Mouse (Mus musculus) monocyte, adult 59 days (primary cell): ENCODE measurements around the gene Ankar. TPM values are rescaled to one million over a fixed set of nuclear protein-coding genes. Genes with fewer than 3 reads are reported as not detected.

Experiments used
- total RNA-seq, 2 experiments: library from RNA; stranded (reverse); gene quantifications; one replicate each; pipeline ENCODE4 v1.2.4; 2023

Gene Ankar
- total RNA-seq: not detected

GRCm38 (mm10) chr1:72700479-72700878, at the start of gene Ankar:
Gene Ankar, minus strand, starts transcription at chr1:72700579.

GRCm38 (mm10) chr1:72710753-72711653, 10.6 kb upstream of the Ankar start, which contains the start of gene Rpl37a:
Gene Rpl37a, plus strand, starts transcription at chr1:72711290.

Other genes starting within 250 kb of the Ankar start
- not detected for gene March4, start 163.6 kb downstream of the Ankar start, total RNA-seq
- 10 to 100 TPM; 24.0 to 29.3 TPM for gene Smarcal1, start 117.3 kb downstream of the Ankar start, total RNA-seq
- gene Rpl37a, start 10.7 kb upstream of the Ankar start, total RNA-seq: 1,000 to 10,000 TPM; 1,642 to 1,741 TPM
- not detected for gene Igfbp2, start 123.9 kb upstream of the Ankar start, total RNA-seq
- gene Igfbp5, start 174.3 kb upstream of the Ankar start, total RNA-seq: 1 to 10 TPM; 2.9 to 5.0 TPM